Mouse (Mus musculus) hindbrain, embryonic 11.5 days (tissue): ENCODE measurements around the gene Apaf1. TPM values are rescaled to one million over a fixed set of nuclear protein-coding genes. Genes with fewer than 3 reads are reported as not detected.

Source experiments
- ATAC-seq: fragments of 200-750 bp; cut with Nextera tagmentation; 2 replicates; pipeline ENCODE4 v1.8.0; 2017; ENCODE audit warnings: mild to moderate bottlenecking, moderate TSS enrichment, moderate library complexity; ENCODE audit not compliant: low FRiP score
- DNase-seq: peaks from one replicate; pipeline ENCODE4 v3.0.0-alpha.2; 2015; ENCODE audit warnings: low spot score
- H3K27ac ChIP-seq: fragments of 300-500 bp; sonication (generic); 2 replicates; pipeline ENCODE4 v1.5.1; 2014; ENCODE audit warnings: mild to moderate bottlenecking, low read depth, low read length
- H3K27me3 ChIP-seq: fragments of 300-500 bp; sonication (generic); 2 replicates; pipeline ENCODE4 v1.6.1; 2014; ENCODE audit warnings: mild to moderate bottlenecking, low read length, moderate library complexity, mixed read lengths; ENCODE audit not compliant: control insufficient read depth, insufficient read depth
- H3K36me3 ChIP-seq: fragments of 300-500 bp; sonication (generic); 2 replicates; pipeline ENCODE4 v1.6.1; 2014; ENCODE audit warnings: mild to moderate bottlenecking, low read length, moderate library complexity, mixed read lengths; ENCODE audit not compliant: control insufficient read depth, insufficient read depth
- H3K4me1 ChIP-seq: fragments of 300-500 bp; sonication (generic); replicated peaks from 2 replicates; pipeline ENCODE4 v1.6.1; 2014; ENCODE audit warnings: low read length, mixed read lengths; ENCODE audit not compliant: control insufficient read depth, insufficient read depth
- H3K4me2 ChIP-seq: fragments of 300-500 bp; sonication (generic); replicated peaks from 2 replicates; pipeline ENCODE4 v1.6.1; 2014; ENCODE audit warnings: mild to moderate bottlenecking, low read depth, low read length
- H3K4me3 ChIP-seq: fragments of 300-500 bp; sonication (generic); 2 replicates; pipeline ENCODE4 v1.5.1; 2014; ENCODE audit warnings: low read depth, low read length
- H3K9ac ChIP-seq: fragments of 300-500 bp; sonication (generic); 2 replicates; pipeline ENCODE4 v1.6.1; 2014; ENCODE audit warnings: low read depth, low read length
- H3K9me3 ChIP-seq: fragments of 300-500 bp; sonication (generic); 2 replicates; pipeline ENCODE4 v1.6.1; 2016; ENCODE audit warnings: low read length; ENCODE audit not compliant: control insufficient read depth
- WGBS: fragments of 180-500 bp; shearing (Covaris S2); extraction: QIAGEN DNeasy Blood & Tissue Kit; methylation state at CpG from one replicate; pipeline ENCODE4 v1.1.7; 2014; 5-methylcytosine and 5-hydroxymethylcytosine counted together
- polyA plus RNA-seq: library from polyadenylated mRNA; unstranded; fragments of >200 nt; fragmentation: Nextera tagmentation; extraction: Ambion mirVana; gene quantifications from 2 replicates; pipeline ENCODE4 v1.2.1, GENCODE M21; 2014

The Apaf1 gene
- polyA plus RNA-seq, 1 experiment from 2014 or later = 29.4 TPM

DNA sequence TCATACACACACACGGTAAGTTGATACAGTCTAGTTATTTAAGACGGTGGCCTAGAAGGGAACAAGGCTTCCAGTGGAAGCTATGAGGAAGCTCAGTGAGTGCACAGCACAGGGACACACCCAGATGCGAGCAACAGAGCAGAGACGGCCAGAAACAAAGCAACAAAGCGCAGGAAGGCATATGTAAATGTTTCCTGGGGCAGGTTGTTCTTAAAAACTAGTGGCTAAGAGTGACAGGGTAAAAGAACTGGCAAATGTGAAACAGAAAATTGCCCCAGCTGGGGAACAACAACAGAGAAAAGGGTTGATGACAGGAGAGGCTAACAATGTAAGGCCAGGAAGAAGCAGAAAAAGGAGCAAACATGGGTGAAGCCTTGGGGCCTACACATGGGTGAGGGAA lies 54.6 kb downstream of the Apaf1 start:
- no peak overlapping the region for H3K27ac ChIP-seq
- ATAC-seq (no peak), DNase-seq (no peak)
- no peaks in the 10 kb centered on the region for H3K4me1 ChIP-seq
- no peak overlapping the region for H3K4me2 ChIP-seq
- H3K9me3 ChIP-seq = no peaks in the 10 kb centered on the region
- H3K9ac ChIP-seq = no peak overlapping the region
- H3K36me3 ChIP-seq = no peaks in the 10 kb centered on the region
- WGBS = 79% methylated on average over 5 of the region's 5 CpGs
- no peak overlapping the region for H3K4me3 ChIP-seq
- no peaks in the 10 kb centered on the region for H3K27me3 ChIP-seq

GRCm38 (mm10) chr10:91027468-91027867 lies 55.1 kb downstream of the Apaf1 start:
- H3K4me1 ChIP-seq = no peaks in the 10 kb centered on the region
- WGBS = 97% methylated on average over 4 of the region's 4 CpGs
- H3K27me3 ChIP-seq = no peaks in the 10 kb centered on the region
- no peak for ATAC-seq
- H3K36me3 ChIP-seq = no peaks in the 10 kb centered on the region
- H3K9ac ChIP-seq = no peak overlapping the region
- no peak overlapping the region for H3K27ac ChIP-seq
- H3K4me3 ChIP-seq = no peak overlapping the region
- H3K4me2 ChIP-seq = no peak overlapping the region
- H3K9me3 ChIP-seq = no peaks in the 10 kb centered on the region
- DNase-seq = no peak

- H3K4me1 ChIP-seq = no peaks in the 10 kb centered on the region
- no peak overlapping the region for H3K4me3 ChIP-seq
- no peak overlapping the region for H3K4me2 ChIP-seq
- no peak for ATAC-seq
- H3K9ac ChIP-seq = no peak overlapping the region
- 89% methylated on average over 12 of the region's 12 CpGs for WGBS
- no peak overlapping the region for H3K27ac ChIP-seq
- H3K9me3 ChIP-seq = no peaks in the 10 kb centered on the region
- no peaks in the 10 kb centered on the region for H3K36me3 ChIP-seq
- no peak for DNase-seq
- H3K27me3 ChIP-seq = no peaks in the 10 kb centered on the region
These were observed 76.6 kb downstream of the Apaf1 start for GRCm38 (mm10) chr10:91005858-91006538.

DNA sequence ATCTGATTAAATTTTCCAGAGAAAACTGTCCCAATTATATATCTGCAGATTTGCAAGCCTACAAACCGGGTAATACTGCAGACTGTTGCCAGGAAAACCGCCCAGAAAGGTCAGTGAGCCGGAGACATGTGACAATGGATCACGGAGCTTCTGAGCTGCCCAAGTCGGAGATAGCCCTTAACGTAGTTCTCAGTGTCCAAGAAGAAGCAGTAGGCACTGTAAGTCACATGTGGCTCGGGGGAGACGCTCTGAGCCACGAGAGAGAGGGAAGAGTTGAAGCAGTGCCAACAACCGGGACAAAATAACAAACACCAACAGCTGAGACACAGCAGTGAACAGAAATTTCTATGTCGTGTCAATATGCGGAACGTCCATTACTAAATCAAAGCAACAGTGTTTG lies 81.1 kb downstream of the Apaf1 start:
- 88% methylated on average over 13 of the region's 13 CpGs for WGBS
- no peaks in the 10 kb centered on the region for H3K4me1 ChIP-seq
- H3K27me3 ChIP-seq = no peaks in the 10 kb centered on the region
- H3K27ac ChIP-seq = no peak overlapping the region
- no peaks in the 10 kb centered on the region for H3K36me3 ChIP-seq
- no peak overlapping the region for H3K4me2 ChIP-seq
- H3K9ac ChIP-seq = no peak overlapping the region
- no peak for DNase-seq
- no peak overlapping the region for H3K4me3 ChIP-seq
- no peak for ATAC-seq
- no peaks in the 10 kb centered on the region for H3K9me3 ChIP-seq

DNA sequence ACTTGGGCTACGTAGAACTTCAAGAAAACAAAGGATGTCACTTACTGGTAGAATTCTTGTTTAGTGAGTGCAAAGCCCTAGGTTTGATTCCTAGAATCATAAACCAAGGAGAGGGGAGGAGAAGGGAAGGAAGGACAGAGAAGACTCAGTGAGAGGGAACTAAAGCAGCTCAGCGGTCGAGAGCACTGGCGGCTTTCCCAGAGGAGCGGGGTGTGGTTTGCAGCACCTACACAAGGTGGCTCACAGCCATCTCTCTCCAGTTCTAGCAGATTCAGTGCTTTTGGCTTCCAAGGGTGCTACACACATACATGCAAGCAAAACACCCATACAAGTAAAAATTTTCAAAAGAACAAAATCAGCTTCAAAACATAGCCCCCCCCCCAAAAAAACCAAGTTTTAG lies 82.7 kb downstream of the Apaf1 start:
- Histone ChIP-seq H3K4me3 (no peak overlapping the region), H3K27ac (no peak overlapping the region), H3K4me1 (no peaks in the 10 kb centered on the region), H3K9me3 (no peaks in the 10 kb centered on the region), H3K9ac (no peak overlapping the region), H3K27me3 (no peaks in the 10 kb centered on the region), H3K36me3 (no peaks in the 10 kb centered on the region), H3K4me2 (no peak overlapping the region)
- WGBS = 87% methylated on average over 5 of the region's 5 CpGs
- ATAC-seq (no peak), DNase-seq (no peak)

GRCm38 (mm10) chr10:90993869-90994268 lies 88.7 kb downstream of the Apaf1 start:
- no peak for DNase-seq

DNA sequence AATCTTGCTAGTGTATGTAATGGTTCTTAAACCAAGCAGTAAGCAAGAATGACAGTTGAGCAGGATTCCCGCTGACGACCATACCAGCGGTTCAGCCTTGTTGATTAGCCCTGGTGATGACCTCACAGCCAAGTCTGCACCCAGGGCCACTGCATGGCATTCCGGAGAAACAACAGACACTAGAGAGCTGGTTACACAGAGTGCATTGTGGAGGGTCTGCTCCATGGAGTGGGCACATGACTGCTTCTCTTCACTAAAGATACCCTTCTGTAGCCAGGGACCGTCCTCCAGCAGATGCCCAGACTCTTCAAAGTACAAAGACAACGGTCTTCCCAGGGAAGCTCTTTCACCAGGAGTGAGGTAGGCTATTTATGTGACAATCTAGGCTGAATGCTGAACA lies 90.3 kb downstream of the Apaf1 start:
- Histone ChIP-seq H3K9ac (no peak overlapping the region), H3K27me3 (no peaks in the 10 kb centered on the region), H3K4me3 (no peak overlapping the region), H3K9me3 (no peaks in the 10 kb centered on the region), H3K4me1 (no peaks in the 10 kb centered on the region), H3K27ac (no peak overlapping the region), H3K4me2 (no peak overlapping the region), H3K36me3 (0 out of 2 replicates have a peak, but pooled peaks cover 3% of the 10 kb centered on the region)
- no peak for DNase-seq
- ATAC-seq = no peak
- WGBS = 85% methylated on average over 6 of the region's 6 CpGs

More at GRCm38 (mm10) chr10:90993869-90994268, 88.7 kb downstream of the Apaf1 start:
- Histone ChIP-seq H3K9me3 (no peaks in the 10 kb centered on the region), H3K4me2 (no peak overlapping the region), H3K27me3 (no peaks in the 10 kb centered on the region), H3K36me3 (0 out of 2 replicates have a peak, but pooled peaks cover 3% of the 10 kb centered on the region), H3K9ac (no peak overlapping the region), H3K4me1 (no peaks in the 10 kb centered on the region), H3K27ac (no peak overlapping the region), H3K4me3 (no peak overlapping the region)
- no peak for ATAC-seq
- 89% methylated on average over 5 of the region's 5 CpGs for WGBS

DNA sequence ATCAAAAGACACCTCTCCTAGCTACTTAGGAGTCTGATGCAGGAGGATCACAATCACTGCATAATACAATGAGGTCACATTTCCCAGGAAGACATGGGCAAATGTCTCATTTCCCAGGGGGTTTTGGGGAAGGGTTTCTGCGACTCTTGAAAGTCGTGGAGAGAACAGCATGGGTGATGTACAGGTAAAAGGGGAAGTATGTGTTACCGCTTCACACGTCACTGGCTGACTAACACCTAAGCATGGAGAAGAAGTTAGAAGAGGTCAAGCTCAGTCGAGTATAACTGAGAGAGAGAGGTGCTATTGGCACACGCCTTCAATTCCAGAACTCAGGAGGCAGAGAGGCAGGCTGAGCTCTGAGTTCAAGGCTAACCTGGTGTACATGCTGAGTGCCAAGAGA lies 92.2 kb downstream of the Apaf1 start:
- no peak overlapping the region for H3K4me2 ChIP-seq
- no peak overlapping the region for H3K4me3 ChIP-seq
- WGBS = 89% methylated on average over 6 of the region's 6 CpGs
- H3K27me3 ChIP-seq = no peaks in the 10 kb centered on the region
- 0 out of 2 replicates have a peak, but pooled peaks cover 3% of the 10 kb centered on the region for H3K36me3 ChIP-seq
- no peak overlapping the region for H3K27ac ChIP-seq
- no peak overlapping the region for H3K9ac ChIP-seq
- H3K9me3 ChIP-seq = no peaks in the 10 kb centered on the region
- no peak for DNase-seq
- ATAC-seq = no peak
- H3K4me1 ChIP-seq = no peaks in the 10 kb centered on the region

- no peaks in the 10 kb centered on the region for H3K9me3 ChIP-seq
- H3K27me3 ChIP-seq = no peaks in the 10 kb centered on the region
- H3K36me3 ChIP-seq = no peaks in the 10 kb centered on the region
- no peak overlapping the region for H3K9ac ChIP-seq
- ATAC-seq (no peak), DNase-seq (no peak)
- H3K4me2 ChIP-seq = no peak overlapping the region
- H3K4me3 ChIP-seq = no peak overlapping the region
- no peak overlapping the region for H3K27ac ChIP-seq
- no peaks in the 10 kb centered on the region for H3K4me1 ChIP-seq
- 86% methylated on average over 8 of the region's 8 CpGs for WGBS
These were observed 99.5 kb downstream of the Apaf1 start for GRCm38 (mm10) chr10:90983046-90983445.
